Mouse (Mus musculus): Measurements from ENCODE around the gene Tnik. TPM values are rescaled to one million over a fixed set of nuclear protein-coding genes. Genes with fewer than 3 reads are reported as not detected.

The Tnik gene
- total RNA-seq, 4 experiments from 2014 or later: 13.6 to 28.1 (median 19.6) TPM

DNA sequence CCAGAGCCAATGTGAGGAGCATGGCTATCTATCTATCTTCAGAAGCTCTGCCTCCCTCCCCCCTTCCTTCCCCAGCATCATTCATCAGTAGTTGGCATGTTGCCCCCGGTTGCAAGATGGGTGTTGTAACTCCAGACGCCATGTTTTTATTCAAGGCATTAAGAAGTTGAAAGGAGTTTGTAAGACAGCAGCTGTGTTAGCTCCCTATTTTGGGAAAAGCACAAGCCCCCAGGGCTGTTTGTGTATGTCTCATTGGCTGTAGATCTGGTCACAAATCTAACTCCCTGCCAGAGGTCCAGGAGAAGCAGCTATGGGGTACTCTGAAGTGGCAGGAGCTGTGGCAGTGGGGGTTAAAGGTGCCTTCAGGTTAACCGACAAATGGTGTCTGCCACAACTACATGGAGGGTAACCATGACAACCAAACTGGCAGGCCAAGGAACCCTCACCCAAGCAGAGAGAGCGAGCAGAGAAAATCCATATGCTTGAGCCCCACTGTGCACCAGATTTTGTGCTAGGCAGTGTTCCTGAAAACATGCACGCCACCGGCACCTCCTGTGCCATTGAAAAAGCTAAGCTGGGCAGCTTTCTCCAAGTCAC, 287.6 kb downstream of the Tnik start:
- no peak for DNase-seq

DNA sequence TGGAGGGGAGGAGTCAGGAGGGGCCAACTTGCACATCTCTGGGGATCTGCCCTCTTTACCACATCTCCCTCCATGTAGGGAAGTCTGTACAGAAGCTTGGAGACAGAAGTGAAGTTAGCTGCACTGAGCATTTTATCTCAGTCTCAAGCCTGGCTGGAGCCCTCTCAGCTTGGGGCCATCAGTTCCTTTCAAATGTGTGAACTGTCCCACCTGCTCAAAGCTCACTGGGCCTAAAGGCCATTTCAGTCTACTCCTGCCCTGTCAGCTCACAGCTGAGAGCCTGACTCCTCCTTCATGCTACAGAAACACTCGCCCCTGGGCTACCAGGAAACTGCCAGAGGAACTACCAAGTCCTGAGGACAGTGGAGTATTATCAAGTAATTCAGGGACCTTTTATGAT, 288.7 kb downstream of the Tnik start:
- DNase-seq: no peak

DNA sequence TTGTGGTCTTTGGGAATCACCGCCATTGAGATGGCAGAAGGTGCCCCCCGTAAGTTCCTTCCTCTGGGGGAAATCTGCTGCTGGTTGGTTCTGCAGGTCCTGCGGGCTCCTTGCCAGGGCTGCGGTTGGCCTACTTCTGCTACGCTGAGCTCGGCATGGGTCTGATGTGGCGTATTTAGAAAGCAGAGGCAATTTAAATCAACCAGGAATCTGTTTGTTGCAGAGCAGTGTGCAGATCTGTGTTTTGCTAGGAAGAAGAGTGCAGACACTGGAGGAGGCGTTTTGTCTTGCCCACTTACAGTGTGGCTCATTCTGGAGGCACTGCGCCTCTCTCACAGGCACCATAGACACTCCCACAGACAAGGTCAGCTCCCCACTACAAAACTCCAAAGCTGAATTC, 291.9 kb downstream of the Tnik start:
- DNase-seq: no peak

DNA sequence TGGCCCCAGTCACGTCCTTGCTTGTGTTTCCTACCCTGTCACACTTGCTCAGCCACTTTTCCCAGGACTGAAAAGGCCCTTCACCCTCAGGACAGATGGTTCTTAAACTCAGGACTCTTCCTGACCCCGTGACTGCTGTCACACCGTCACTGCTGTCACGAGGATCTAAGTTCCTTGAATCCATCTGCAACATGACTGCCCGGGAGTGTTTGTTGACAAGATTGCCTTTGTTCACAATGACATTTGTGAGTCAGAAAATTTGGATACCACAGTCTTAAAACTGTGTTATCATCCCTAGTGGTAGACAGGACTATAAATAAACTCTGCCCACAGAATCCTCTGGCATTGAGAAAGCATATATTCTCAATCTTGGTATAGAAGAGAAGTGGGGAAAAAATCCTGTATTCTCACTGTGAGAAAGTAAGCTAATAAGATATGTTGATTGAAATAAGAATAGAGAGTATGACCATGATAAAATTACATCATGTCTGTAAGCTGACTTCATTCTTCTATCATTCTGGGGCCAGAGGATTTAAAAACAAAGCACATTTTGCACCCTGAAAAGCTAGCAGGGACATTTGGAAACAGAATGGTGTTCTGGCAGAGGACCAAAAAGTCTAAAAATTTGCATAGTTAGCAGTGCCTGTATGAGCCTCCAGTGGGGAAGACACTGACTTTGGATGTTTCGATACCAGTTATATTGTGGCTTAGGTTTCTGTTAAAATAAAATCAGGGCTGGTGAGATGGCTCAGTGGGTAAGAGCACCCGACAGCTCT, 293.0 kb downstream of the Tnik start:
- no peak for DNase-seq

GRCm38 (mm10) chr3:28558328-28558871, 295.4 kb downstream of the Tnik start:
- no peak for DNase-seq

DNA sequence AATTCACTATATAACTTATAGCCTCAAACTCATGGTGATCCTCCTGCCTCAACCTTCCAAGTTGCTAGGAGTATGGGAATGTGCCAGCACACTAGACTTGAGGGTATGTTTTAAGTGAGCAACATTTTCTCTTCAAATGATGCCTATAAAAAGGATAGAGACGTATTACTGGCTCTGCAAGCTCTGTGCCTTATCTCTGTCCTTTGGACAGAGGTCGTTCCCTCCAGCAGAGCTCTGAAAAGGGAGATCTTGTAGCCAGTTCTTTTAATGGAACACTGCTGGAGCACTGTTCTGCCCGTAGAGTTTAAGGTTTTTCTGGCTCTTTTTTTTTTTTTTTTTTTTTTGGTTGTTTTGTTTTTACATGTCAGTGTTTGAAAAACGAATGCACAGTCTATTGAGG, 298.4 kb downstream of the Tnik start:
- DNase-seq: no peak

DNA sequence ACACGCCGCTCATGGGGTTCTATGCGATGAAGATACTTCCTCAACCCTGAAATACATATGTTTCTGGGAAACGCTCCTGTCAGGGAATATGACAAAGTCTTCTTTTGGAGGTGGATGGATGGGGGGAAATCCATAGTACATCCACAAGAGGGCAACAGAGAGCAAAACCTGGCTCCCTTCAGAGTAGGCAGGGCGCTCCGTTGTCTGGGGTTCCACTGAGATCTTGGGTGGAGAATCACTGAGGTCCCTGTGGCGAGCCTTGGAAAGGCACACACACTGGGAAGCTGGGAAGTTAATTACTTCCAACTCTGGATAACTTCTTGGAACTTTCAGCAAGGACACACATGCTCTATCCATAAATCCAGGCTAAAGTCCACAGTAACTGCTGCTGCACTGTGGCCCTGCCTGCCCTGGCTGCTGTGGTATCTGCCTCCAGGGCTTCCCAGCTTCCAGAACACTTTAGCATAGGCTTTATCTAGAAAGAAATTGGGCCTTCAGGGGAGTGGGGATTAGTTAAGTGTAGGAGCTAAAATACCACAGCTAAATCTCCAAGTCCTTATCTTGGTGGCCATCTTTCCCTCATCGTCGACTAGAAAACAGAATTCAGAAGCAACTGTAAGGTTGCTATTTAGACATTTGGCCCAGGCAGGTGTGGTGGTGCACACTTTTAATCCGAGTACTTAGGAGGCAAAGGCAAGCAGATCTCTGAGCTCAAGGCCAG, 299.8 kb downstream of the Tnik start:
- no peak for DNase-seq

GRCm38 (mm10) chr3:28564370-28565357, 301.6 kb downstream of the Tnik start:
- no peak for DNase-seq

GRCm38 (mm10) chr3:28577301-28577700, 314.3 kb downstream of the Tnik start:
- no peak for DNase-seq

DNA sequence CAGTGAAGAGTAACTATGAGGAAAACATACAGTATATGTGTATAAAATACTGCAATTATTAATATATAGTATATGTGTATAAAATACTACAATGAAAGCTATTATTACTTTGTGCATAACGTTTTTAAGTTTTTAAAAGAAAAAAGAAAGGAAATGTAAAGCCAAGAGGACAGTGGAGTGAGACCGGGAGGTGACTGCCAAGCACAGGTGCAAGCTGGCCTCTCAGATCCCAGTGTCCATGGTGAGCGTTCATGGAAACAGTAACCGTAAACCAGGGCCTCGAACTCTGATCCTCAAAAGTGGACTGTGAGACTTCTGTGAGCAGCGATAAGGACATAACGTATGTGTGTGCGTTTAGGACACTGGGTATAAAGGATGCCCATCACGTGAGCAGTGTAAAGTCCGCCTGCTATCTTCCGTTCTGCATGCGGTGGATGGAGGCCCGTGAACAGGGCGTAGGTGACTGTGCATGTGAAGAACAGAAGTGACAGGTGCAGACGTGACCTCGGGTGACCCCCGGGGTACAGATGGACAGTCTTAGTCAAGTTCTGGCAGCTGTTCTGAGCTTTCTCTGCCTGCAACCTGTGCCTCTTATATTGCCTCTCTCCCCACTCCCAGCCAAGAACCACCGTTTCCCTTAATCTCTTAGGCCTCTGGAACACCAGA, 316.1 kb downstream of the Tnik start:
- no peak for DNase-seq

- DNase-seq: no peak
These were observed 322.9 kb downstream of the Tnik start for GRCm38 (mm10) chr3:28585750-28586465.

DNA sequence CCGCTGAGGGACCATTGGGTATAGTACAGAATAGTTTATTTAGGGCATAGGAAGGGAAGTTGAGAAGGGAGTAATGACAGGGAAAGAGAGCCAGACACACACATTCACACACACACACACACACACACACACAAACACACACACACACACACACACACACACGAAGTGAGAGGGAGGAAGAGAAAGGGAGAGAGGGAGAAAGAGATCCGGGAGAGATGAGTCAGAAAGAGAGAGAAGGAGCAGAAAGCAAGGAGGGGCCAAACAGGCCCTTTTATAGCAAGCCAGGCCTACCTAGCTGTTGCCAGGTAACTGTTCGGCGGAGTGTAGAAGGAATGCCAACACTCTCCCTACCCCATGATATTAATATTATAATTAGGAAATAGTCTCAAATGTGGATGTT, 324.8 kb downstream of the Tnik start:
- no peak for DNase-seq

DNA sequence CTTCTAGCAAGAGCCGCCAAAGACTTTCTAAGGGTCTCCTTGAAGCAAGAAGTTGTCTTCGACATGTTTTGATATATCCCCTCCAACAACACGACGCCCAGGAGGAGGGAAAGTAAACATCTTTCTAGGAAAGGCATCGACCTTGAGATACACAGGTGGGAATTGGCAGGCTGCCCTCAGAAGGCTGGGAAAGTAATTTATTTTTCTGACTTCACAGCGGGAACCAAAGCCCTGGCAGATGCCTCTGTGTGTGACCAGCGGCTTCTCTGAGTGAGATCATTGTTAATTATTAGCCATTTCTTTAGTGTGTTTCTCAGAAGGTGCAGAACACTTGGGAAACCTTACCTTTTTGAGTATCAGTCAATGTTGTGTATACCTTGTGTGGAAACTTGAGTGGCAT, 328.3 kb downstream of the Tnik start:
- no peak for DNase-seq

GRCm38 (mm10) chr3:28593922-28594321, 330.9 kb downstream of the Tnik start:
- DNase-seq: no peak

DNA sequence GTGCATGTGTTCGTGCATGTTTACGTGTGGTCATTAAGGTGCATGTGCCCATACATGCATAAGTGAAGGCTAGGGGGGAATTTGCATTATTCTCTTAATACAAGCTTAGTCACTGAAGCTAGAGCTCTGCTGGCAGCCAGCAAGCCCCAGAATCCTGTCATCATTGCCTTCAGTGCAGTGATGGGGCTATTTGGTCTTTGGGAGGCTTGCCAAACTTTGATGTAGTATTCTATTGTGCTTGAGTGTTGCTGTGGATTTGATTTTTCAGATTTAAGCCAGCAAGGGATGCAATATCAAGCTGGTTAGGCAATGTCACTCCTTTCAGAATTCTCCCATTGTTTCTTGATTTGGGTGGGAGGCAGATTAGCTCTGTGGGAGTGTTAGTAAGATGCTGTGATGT, 336.5 kb downstream of the Tnik start:
- DNase-seq: no peak

DNA sequence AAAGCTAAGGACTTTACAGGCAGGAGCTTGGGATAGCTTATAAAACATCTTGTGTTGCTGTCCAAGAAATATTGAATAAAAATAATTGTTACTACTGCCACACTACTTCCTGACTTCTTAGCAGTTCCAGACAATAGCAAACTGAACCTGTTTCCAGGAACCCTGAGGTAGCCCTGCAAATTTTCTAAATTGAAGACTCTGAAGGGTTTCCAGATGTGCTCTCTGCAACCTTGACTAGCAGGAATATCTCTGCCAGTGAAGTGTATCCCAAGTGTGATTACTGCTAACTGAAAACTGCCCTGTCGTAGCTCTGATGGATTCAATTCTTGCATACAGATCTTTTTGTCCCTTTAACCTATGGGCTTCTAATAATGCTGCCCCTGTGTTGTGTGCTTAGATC, 343.7 kb downstream of the Tnik start:
- no peak for DNase-seq

DNA sequence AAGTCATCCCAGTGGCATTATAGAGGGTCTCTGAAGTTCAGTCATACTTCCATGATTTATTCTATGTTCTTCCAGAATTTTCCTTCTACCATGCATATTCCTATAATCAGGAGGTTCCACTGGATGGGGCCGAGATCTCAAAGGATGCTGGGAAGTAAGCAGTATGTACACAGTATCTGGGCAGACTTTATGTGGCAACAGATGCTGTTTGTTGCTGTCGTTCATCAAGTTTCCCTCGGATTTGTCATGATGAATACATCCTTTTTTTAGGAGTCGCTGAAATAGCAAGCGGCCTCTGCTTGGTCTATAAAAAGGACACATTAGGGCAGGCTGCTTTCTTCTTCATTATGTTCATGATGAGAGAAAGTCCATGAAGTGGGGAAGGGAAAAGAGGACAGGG, 349.3 kb downstream of the Tnik start:
- no peak for DNase-seq

DNA sequence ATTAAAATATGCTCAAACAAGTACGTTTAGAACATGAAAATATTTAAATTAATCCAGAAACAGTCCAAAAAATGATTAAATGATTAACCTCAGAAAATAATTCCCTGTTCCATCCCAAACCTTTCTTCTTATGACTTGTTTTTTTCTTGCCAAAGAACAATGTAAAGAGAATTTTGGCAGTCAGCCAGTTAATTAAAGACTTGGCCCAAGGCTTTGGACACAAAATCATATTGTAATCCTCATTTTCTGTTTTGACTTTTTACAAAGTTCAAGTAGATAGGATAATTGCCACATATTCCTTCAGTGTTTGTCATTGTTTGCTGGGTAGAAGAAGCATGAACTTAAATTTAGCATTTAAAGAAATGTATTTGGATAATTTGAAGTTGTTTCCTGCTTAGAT, 353.4 kb downstream of the Tnik start:
- DNase-seq: no peak

DNA sequence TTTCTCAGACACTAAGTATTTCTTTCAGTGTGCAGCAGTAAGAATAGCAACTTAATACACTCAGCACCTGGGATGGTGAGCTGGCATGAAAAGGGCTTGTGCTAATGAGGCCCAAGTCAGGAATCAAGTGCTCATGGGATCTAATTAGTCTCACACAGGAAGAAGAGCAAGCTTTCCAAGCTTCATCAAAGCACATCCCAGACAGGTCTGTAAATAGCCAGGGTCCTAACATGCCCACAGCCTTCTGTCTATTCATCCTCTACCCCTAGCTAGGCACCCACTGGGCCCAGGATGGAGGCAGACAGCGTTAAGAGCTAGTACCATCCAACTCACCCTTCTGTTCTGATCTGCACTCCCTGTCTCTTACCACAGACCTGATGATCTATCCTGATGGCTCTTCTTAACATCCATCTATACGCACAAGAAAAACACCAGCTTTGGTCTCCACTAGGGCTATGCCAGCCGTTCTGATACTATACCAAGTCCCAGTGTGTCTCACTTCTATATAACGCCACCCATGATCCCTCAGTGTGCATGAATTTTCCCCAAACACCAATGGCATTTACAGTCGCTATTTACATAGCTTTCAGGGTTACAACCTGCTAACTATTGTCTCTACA, 354.1 kb downstream of the Tnik start:
- DNase-seq: no peak

DNA sequence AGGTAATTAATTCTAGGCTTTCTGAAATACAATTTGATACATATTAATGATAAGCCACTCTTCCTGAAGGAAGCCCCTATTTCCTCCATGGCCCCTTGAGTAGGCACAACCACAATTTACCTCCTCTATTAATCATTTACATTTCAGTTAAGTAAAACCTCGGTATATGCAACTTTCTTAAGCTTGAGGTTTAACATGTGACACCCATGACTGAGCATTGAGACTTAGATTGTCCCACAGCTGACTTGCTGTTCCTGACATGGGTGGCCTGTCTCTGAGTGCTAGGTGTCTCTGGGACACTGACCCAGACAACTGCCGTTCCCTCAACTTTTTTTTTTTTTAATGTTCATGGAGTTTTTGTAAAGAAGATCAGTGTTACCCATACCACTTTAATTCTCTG, 358.8 kb downstream of the Tnik start:
- DNase-seq: no peak

GRCm38 (mm10) chr3:28626816-28627215, 363.8 kb downstream of the Tnik start:
- no peak for DNase-seq

Data from adrenal gland, adult 8-10 months (tissue).